Mouse (Mus musculus) left cerebral cortex, postnatal 14 days (tissue): ENCODE measurements around the gene Olfr516. TPM values are rescaled to one million over a fixed set of nuclear protein-coding genes. Genes with fewer than 3 reads are reported as not detected.

ENCODE experiments used
- DNase-seq, 2 experiments: peaks; one replicate each; pipeline ENCODE4 v3.0.0; 2021 to 2022; ENCODE audit warnings: low spot score in 2 of 2, mixed read lengths in 1 of 2
- intact Hi-C: fragments of 180-260 bp; cut with DNase I; formaldehyde crosslinking; loops from one replicate; pipeline ENCODE4 v1.15.1; 2025
- long read RNA-seq, 2 experiments: library from polyadenylated mRNA; stranded (forward); transcript quantifications; one replicate each; pipeline ENCODE4 v2.0.0; 2021
- total RNA-seq, 2 experiments: library from RNA; stranded (reverse); gene quantifications; 2 replicates each; pipeline ENCODE4 v1.2.3; 2021

The Olfr516 gene
- not detected for total RNA-seq
- long read RNA-seq, experiment 1: 0 reads
- long read RNA-seq, experiment 2: 0 reads

DNA sequence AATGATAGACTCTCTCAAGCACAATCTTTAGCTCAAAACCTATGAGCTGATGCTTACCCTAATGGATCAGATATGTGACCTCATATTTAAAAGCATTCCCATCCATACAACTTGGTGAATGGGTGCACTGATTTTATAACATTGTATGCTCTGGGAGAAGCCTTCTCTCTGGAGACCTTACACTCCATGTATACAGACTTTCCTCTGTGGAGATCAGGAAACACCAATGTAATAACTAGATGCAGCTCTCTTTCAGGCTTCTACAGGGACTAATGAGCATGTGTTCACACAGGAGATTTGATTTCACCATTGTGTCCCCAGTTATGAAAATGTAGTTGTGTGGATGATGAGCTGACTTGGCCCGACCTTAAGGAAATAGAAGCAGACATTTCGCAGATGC, at the start of gene Olfr516:
TSS of gene Olfr516 (minus strand) at position 101 of the 400 bp plus-strand sequence.
- DNase-seq: no peak
- intact Hi-C loops: no loop called here

DNA sequence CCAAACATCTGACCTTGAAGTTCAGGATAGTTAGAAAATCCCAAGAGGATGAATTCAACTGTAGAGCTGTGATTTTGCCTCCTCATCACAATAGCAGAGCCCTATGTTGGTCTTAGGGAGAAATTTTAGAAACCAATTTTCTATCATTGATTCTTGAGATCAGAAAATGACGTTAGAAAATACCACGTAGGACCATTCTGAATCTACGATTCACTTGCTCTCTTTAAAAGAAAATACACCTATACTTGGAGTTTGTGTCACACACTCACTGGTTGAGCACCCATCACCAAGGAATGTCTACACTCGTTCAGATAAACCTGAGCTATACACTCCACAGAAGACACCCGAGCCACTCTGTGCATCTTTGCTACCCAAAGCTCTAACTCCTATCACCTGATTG, 44.0 kb upstream of the Olfr516 start, which contains the start of gene Olfr519:
TSS of gene Olfr519 (minus strand) at position 101 of the 400 bp plus-strand sequence.
- intact Hi-C loops: no loop called here
- DNase-seq: no peak

GRCm38 (mm10) chr7:108884906-108885305, 34.6 kb upstream of the Olfr516 start, which contains the start of gene Olfr518:
Gene Olfr518 (minus strand): TSS chr7:108885006.
- intact Hi-C loops: no loop called here

GRCm38 (mm10) chr7:108872279-108872678, 21.9 kb upstream of the Olfr516 start, which contains the start of gene Olfr517:
Gene Olfr517 (minus strand): TSS chr7:108872379.
- DNase-seq: no peak
- intact Hi-C loops: no loop called here

More at GRCm38 (mm10) chr7:108884906-108885305, 34.6 kb upstream of the Olfr516 start, which contains the start of gene Olfr518:
- no peak for DNase-seq

- intact Hi-C loops: no loop called here
- no peak for DNase-seq
Measured at GRCm38 (mm10) chr7:108825897-108826296, 24.4 kb downstream of the Olfr516 start, which contains the start of gene Olfr514. Gene Olfr514 (minus strand): TSS chr7:108825997.

DNA sequence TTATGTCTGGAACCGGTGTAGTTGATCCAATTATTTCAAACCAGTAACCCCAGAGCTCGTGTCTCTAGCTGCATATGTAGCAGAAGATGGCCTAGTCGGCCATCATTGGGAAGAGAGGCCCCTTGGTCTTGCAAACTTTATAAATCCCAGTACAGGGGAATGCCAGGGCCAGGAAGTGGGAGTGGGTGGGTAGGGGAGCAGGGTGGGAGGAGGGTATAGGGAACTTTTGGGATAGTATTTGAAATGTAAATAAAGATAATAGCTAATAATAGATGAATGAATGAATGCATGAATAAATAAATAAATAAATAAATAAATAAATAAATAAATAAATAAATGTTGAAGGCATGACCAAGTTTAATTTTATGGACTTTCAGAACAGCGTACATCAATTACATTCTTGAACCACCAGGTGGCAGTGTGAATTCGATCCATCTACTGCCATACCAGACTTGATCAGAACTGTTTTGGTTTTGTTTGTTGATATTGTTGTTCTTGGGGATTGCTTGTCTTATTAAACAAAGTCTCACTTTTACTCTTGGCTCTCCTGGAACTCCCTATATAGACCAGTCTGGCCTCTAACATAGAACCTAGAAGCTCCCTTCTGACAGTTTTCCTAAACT, 35.6 kb downstream of the Olfr516 start:
- peak; percentile 32 to 46 for DNase-seq
- intact Hi-C loops: loop anchor here (5.0 to 10.0 kb wide), 2 partner anchors 118 to 210 kb away; partner anchors contain the start of genes Eif3f and Nlrp10

DNA sequence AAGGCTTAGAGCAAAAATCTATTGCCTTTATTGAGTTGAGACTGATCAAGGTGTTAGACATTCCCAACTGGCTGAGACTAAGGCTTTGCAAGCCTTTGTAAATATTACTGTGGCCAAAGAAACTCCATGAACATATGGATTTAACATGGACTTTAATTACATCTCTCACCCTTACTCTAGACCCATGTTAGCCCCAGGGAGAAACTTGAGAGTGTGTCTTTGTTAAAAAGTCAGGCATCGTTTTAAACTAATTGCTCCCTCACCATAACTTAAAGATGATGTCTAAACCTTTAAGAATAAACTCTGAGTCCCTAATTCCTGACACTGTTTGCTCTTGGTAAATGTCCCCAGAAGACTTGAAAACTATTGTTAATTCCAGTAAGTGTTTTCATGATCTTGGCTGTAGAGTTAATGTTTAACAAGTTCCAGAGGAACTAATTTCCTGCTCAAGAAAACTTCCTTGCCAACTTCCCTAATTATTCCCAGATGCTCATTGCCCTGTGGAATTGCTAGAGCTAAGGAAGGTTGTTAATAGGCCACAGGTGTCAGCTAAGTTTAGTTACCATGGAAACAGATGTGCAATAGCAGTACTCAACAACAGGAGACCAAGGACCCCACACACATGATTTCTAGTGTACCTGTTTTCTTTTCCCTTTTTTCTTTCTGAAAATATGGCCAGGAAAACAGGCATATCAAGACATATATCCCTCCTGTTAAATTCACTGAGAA, 53.0 kb downstream of the Olfr516 start:
- no peak for DNase-seq
- intact Hi-C loops: no loop called here

Other genes with a start within 250 kb of the Olfr516 start
- not detected for gene Olfr506, start 239.7 kb downstream of the Olfr516 start, total RNA-seq
- not detected for gene Olfr507, start 228.7 kb downstream of the Olfr516 start, total RNA-seq
- gene Olfr508, start 220.5 kb downstream of the Olfr516 start, total RNA-seq: not detected
- gene Olfr509, start 198.6 kb downstream of the Olfr516 start, total RNA-seq: not detected
- gene Olfr510, start 184.1 kb downstream of the Olfr516 start, total RNA-seq: not detected
- not detected for gene Olfr512, start 137.2 kb downstream of the Olfr516 start, total RNA-seq
- not detected for gene Olfr513, start 99.6 kb downstream of the Olfr516 start, total RNA-seq
- gene Olfr514, start 24.5 kb downstream of the Olfr516 start, total RNA-seq: not detected
- gene Olfr517, start 21.9 kb upstream of the Olfr516 start, total RNA-seq: not detected
- not detected for gene Olfr518, start 34.5 kb upstream of the Olfr516 start, total RNA-seq
- not detected for gene Olfr519, start 43.9 kb upstream of the Olfr516 start, total RNA-seq
- under 1 TPM; 0.33 to 0.61 TPM for gene Nlrp10, start 79.6 kb upstream of the Olfr516 start, total RNA-seq
- gene Eif3f, start 83.9 kb upstream of the Olfr516 start, total RNA-seq: 10 to 100 TPM; 97.5 to 98.9 TPM
- gene Tub, start 99.8 kb upstream of the Olfr516 start, total RNA-seq: 100 to 1,000 TPM; 140 to 148 TPM
- gene Ric3, start 232.8 kb upstream of the Olfr516 start, total RNA-seq: 10 to 100 TPM; 49.3 to 53.5 TPM